Comparison of ENCODE assay signal across 25 mouse cellular contexts in genomic region chr1:118542880-118543279, GRCm38 (mm10).
"Had no signal": no experiment of that assay in that cellular context is flagged by ENCODE, and none has a peak within 500 bp of the region (broad histone marks: within the 10 kb centered on the region; RNA-seq: fewer than 3 reads in every experiment).

No protein-coding gene starts in this region.

- DNase-seq: forebrain, postnatal 0 days; gastrocnemius, postnatal 14 days; gastrocnemius, postnatal 36 days; heart, adult 18-20 months; heart, postnatal 14 days; heart, postnatal 36 days; kidney, adult 11 months; kidney, adult 2 months; kidney, adult 9 months; kidney, postnatal 14 days; kidney, postnatal 36 days; layer of hippocampus, adult 9-11 months; layer of hippocampus, postnatal 36 days; left cerebral cortex, postnatal 4 days had no signal

- H3K4me3 ChIP-seq: heart, embryonic 13.5 days; heart, embryonic 15.5 days; hindbrain, embryonic 13.5 days; hindbrain, embryonic 15.5 days; kidney, embryonic 15.5 days; limb, embryonic 13.5 days; limb, embryonic 15.5 days; liver, embryonic 12.5 days had no signal

- ATAC-seq: forebrain, postnatal 0 days; hindbrain, postnatal 0 days; liver, embryonic 12.5 days had no signal

- H3K4me2 ChIP-seq: heart, embryonic 11.5 days; heart, embryonic 13.5 days; heart, embryonic 15.5 days; hindbrain, embryonic 13.5 days; hindbrain, embryonic 15.5 days; kidney, embryonic 15.5 days; limb, embryonic 13.5 days; limb, embryonic 15.5 days; liver, embryonic 12.5 days had no signal

- H3K27ac ChIP-seq: heart, embryonic 13.5 days; heart, embryonic 15.5 days; hindbrain, embryonic 13.5 days; hindbrain, embryonic 15.5 days; hindbrain, postnatal 0 days; kidney, embryonic 15.5 days; kidney, postnatal 0 days; limb, embryonic 13.5 days; limb, embryonic 15.5 days; liver, embryonic 12.5 days had no signal

- H3K27me3 ChIP-seq: heart, embryonic 13.5 days; heart, embryonic 15.5 days; hindbrain, embryonic 13.5 days; hindbrain, embryonic 15.5 days; kidney, embryonic 15.5 days; limb, embryonic 13.5 days; limb, embryonic 15.5 days; liver, embryonic 12.5 days had no signal

- H3K4me1 ChIP-seq: heart, embryonic 13.5 days; heart, embryonic 15.5 days; hindbrain, embryonic 13.5 days; hindbrain, embryonic 15.5 days; kidney, embryonic 15.5 days; limb, embryonic 13.5 days; limb, embryonic 15.5 days; liver, embryonic 12.5 days had no signal

- H3K9ac ChIP-seq: forebrain, postnatal 0 days; heart, embryonic 13.5 days; heart, embryonic 15.5 days; hindbrain, embryonic 13.5 days; hindbrain, embryonic 15.5 days; kidney, embryonic 15.5 days; limb, embryonic 13.5 days; limb, embryonic 15.5 days; liver, embryonic 12.5 days had no signal

- H3K9me3 ChIP-seq: heart, embryonic 13.5 days; heart, embryonic 15.5 days; hindbrain, embryonic 13.5 days; hindbrain, embryonic 15.5 days; kidney, embryonic 15.5 days; limb, embryonic 13.5 days; limb, embryonic 15.5 days; liver, embryonic 12.5 days had no signal
